Mouse (Mus musculus) layer of hippocampus, adult 6 months (tissue): ENCODE measurements around the gene Bmp2k. TPM values are rescaled to one million over a fixed set of nuclear protein-coding genes. Genes with fewer than 3 reads are reported as not detected.

Source experiments
- long read RNA-seq, 2 experiments: library from polyadenylated mRNA; unstranded; transcript quantifications; one replicate each; pipeline ENCODE4 v2.0.0; 2019 to 2020
- polyA plus RNA-seq: library from polyadenylated mRNA; unstranded; fragments of <200 nt; fragmentation: Nextera tagmentation; gene quantifications from 2 replicates; pipeline ENCODE4 v1.2.3, GENCODE M21; 2021

The Bmp2k gene
- 6.6 and 10.3 TPM in 2 replicates for polyA plus RNA-seq
- long read RNA-seq, experiment 1, partial matches to known transcripts = 1 of 26 reads
- long read RNA-seq, experiment 1, other reads (novel, unspliced or antisense) = 25 of 26 reads
- long read RNA-seq, experiment 2, partial matches to known transcripts = 2 of 10 reads
- long read RNA-seq, experiment 2, other reads (novel, unspliced or antisense) = 6 of 10 reads

GRCm38 (mm10) chr5:96997310-96997801, at the start of gene Bmp2k:
Gene Bmp2k, plus strand, starts transcription at chr5:96997689.

GRCm38 (mm10) chr5:97111207-97111910, 113.9 kb downstream of the Bmp2k start, which contains the start of gene Paqr3:
Gene Paqr3, minus strand, starts transcription at chr5:97111596.

Other genes with a start within 250 kb of the Bmp2k start
- 16.6 and 21.4 TPM in 2 replicates for gene Anxa3, start 204.3 kb upstream of the Bmp2k start, polyA plus RNA-seq
- gene Paqr3, start 113.9 kb downstream of the Bmp2k start, polyA plus RNA-seq = 1.2 and 1.5 TPM in 2 replicates